Mouse (Mus musculus) MN1 (cell line): Measurements from ENCODE around the gene Nfkbie.

Experiments
- DNase-seq: peaks from one replicate; pipeline ENCODE4 v3.0.0-alpha.2; 2016; ENCODE audit warnings: low spot score

Nfkbie gene

DNA sequence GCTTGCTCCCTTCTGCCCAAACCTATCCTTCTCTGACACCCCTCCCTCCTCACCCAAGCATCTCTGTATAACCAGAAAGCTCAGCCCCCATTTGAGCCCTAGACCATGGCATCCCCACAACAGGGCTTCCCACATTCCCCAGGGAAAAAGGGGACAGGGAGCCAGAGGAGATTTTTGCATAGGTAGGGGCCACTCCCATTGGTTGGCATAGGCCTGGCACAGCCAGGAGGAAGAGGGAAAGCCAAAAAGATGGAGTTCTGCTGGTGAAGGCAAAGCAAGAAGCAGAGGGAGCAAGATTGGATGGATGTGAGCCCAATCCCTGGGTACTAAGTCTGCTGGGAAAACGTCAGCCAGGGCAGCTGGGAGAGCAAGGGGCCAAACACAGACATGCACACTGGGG is 12.4 kb upstream of the Nfkbie start:
- DNase-seq: no peak

DNA sequence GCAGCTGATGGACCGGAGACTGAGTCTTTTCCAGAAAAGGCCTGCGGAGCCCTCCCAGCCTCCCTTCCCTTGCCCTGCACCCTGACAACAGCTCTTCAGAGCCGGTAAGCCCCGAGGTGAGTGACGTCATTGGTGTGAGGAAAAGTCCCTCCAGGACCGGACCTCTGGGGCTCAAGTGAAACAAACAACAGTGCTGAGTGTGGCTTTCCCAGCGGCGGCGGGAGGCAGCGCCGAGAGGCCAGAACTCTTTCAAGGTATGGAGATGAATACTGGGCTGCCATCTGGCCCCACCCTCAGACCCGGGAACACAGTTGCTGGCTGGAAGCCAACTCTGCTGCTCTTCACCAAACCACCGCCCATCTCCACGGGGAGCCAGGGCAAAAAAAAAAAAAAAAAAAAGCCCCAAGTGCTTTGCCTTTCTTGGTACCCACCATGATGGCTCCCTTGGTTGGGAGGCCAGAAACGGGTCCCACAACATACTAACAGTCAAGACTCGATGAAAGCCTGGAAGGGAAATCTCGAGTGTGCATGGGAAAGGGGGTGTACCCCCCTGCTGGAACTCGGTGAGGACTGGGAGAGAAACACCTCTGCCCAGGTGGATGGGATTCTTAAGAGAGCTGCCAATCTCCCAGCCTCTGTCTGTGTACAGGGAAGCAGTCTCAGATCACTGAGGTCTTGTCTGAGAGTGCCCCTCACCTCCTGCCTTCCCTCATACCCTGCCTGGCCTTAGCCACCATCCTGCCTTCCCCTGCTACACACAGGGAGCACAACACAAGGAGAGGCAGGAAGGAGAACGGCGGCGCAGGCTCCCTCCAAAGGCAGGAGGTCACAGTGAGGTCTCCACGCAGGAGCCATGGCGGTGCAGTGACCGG is 11.3 kb upstream of the Nfkbie start:
- peak; percentile 68 for DNase-seq

DNA sequence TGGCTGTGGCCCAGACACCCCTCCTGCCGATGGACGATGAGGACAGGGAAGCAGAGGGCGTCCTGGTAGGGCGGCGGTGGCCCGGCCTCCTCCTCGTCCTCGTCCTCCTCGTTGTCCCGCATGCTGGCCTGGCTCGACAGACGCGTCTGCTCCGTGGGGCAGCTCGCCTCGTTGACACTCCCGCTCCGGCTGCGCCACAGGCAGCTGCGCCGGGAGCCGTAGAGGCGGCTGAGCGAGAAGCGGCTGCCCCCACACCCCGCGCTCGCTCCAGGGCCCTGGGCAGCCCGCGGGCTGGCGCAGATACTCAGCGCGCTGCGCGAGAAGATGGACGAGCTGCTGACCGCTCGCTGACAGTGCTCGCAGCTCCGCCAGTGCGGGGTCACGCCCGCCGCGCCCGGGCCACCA is 10.6 kb upstream of the Nfkbie start:
- DNase-seq: no peak

DNA sequence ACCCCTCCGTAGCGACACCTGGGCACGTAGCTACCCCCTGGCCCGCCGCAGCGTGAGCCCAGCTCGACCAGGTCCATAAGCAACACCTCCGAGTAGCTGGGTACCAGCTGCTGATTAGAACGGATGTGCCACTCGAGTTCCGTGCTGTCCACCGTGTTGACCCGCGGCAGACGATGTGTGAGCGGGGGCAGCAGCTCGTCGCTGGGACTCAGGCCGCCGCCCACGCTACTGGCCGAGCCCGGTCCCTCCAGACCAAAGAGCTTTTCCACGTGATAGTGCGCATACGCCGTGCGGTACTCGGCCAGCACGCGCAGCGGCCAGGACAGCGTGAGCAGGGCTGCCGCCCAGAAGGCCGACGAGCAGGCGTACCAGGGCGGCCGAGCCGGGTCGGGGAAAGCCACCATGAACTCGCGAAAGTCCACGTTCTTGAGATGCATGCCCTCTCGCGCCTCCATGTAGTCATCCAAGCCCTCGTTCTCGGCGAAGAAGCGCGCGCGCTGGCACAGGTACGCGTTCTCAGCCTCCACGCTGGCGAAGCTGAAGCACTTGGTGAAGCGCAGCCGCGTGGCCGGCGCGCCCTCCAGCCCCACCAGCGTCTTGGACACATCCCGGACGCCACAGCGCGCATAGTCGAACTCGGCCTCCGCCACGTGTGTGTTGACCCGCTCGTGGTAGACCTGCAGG is 10.1 kb upstream of the Nfkbie start:
- DNase-seq: no peak

DNA sequence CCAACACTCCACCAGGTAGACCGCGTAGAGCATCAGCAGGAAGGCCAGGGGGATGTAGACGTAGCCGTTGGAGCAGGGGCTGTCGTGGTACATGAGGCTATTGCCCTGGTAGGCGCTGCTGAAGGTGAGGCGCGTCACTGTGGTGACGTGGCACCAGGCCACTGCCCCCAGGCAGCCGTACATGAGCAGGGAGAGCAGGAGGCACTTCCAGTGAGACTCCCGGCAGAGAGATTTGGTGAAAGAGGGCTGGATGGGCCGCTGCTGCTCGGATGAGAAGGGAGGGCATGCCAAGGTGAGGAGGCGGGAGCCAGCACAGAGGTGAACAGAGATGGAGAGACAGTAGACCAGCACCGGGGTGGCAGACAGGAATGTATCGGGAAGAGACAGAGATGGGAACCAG is 8.6 kb upstream of the Nfkbie start:
- no peak for DNase-seq

DNA sequence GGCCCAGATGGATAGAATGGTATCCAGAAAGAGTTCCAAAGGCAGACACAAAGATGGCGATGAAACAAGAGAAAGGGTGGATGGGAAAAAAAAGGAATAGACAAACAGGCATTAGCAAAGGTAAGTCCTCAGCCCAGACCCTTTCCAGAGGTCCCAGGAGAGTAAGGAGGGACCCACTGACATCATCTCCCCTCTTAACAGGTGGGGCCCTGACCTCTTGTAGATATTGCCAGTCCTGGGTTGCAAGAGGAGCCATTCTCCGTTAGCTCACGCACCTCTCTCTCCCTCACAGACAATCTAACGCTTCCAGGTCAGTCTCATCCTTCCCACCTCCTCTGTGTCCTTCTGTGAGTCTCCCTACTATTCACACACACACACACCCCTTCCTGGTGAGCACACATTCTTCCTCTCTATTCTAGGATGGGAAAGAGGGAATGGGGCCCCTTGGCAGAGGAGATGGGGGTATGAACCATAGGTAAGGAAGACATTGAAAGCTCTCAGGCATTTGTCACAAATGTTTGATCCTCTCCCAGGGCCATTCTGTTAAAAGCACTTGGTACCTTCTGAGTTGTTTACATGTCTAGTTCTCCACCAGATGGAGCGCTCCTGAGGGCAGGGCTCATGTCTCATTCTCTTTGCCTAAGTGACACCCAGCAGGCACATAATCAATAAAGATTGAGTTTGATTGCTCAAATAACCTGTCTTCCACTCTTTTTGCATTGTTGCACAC is 7.9 kb upstream of the Nfkbie start:
- no peak for DNase-seq

DNA sequence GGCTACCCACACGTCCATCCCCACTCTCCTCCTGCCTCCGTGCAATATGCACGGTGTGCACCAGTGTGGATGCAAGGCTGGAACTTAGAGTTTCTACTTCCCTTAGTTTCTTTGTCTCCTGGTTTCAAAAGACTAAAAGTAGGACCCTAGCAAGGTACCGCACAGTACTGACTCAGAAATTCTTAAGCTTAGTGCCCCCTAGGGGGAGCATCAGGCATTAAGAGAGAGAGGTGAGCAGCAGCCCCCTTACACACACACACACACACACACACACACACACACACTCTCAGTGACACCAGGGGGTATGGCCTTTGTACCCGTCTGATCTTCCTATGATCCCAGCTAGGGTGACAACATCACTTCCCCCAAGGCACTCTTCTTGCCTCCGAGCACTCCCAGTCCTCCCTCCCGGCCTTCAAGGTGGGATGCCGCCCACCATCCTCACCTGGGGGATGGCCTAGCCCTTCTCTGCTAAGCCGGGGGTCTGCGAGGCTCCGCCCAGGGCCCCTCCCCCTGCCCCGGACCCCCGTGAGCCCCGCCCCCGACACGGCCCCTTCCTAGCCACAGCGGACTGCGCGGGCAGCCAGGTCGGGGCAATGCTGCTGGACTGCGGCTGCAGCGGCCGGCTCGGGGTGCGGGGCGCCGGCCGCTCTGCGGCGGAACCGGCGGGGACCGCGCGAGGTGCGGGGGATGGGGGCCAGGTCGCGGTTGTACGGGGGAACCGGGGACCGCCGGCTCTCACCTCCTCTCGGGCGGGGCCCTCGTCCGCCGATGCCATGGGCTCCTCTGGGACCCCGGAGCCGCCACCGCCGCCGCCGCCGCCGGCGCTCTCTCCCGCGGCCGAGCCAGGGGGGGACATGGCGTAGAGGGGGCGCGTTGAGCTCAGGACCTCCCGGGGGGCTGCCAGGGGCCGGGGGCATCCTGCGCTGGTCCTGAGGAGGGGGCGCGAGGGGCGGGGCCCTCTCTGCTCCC is 6.7 kb upstream of the Nfkbie start:
- peak; percentile 69 for DNase-seq

DNA sequence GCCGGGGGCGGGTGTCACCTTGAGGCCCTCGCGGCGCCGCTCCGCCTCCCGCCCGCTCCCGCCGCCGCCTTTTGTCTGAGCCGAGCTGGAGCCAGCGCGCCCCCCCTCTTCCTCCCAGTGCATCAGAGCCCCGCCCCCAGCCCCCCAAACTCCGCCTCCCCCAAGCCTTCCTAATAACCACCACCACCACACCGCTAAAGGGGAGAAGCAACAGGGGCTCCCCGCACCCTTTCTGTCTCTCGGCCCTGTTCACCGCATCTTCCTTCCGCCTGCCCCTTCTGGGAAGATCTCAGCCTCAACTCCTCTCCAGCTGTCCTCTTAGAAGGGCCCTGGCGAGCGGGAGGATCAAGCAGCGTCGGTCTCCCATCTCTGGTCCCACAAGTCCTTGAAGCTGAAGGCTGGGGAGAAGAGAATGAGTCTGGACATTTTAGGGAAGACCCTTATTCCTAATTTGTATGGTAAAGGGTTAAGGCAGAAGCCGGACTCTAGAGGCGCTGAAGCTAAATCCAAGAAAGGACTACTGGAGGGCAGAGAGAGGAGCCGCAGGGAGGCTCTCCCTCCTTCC is 5.8 kb upstream of the Nfkbie start, which contains the start of gene Tmem151b:
Gene Tmem151b (minus strand): TSS at position 61 of the 565 bp plus-strand sequence.
- peak; percentile 65 for DNase-seq

DNA sequence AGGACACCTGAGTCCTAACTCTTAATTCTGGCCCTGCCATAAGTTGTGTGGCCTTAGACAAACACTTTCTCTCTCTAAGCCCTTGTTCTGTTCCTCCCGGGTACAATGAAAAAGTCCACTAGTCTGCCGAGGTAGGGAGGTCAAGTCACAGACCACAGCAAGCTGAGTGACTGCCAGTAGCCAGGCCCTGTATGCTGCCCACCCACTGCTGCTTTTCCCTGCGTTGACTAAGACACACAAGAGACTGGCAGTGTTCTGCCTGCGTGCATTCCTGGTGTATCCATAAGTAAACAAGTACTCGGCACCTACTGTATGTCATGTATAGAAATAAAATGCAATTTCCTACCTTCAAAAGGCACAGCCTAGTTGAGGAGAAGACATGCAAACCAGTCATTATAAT is 5.2 kb upstream of the Nfkbie start:
- DNase-seq: no peak

DNA sequence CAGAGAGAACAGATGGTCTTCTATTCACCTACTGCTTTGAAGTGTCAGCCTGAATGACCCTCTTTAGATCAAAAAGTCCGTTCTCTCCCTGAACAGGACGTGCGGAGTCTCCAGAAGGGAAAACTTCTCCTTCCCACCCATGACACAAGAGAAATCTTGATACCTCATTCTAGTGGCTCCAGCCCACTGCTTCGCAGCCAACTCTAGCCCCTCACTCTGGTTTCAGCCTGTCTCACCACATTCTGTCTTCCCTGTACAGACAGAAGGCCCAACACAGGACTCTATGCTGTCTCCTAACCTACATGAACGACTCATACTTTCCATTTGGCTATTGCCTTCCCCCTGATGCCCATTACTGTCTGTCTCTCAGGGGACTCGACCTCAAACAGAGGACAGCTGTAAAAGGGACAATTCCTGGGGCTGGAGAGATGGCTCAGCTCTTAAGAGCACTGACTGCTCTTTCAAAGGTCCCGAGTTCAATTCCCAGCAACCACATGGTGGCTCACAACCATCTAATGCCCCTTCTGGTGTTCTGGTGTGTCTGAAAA is 4.2 kb upstream of the Nfkbie start:
- DNase-seq: peak; percentile 40

DNA sequence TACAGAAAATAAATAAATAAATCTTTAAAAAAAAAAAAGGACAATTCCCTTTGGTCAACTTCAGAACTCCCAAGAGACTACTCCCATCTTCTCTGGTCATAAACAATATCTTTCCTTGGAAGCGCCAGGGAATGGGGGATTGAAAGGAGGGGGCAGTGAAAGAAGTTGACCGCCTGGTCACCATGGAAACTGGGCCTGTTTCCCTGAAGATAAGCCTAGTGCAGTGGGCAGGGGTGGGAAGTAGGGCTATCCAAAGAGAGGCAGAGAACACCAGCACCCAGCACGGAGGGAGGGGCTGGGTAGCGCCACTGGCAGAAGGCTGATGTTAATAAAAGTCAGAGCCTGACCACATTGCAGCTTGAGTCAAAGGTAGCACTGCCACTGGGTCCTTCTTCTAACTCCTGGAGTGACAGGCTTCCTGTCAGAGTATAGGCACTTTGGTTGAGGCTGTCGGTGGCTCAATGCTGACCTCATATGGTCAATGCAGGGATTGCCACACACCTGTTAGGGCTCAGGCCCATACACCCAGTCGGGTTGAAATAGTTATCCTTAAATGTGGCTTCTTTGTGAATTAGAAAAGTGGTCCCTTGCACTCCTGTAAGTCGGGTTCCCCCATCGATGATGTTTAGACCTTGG is 3.6 kb upstream of the Nfkbie start:
- peak; percentile 89 for DNase-seq

DNA sequence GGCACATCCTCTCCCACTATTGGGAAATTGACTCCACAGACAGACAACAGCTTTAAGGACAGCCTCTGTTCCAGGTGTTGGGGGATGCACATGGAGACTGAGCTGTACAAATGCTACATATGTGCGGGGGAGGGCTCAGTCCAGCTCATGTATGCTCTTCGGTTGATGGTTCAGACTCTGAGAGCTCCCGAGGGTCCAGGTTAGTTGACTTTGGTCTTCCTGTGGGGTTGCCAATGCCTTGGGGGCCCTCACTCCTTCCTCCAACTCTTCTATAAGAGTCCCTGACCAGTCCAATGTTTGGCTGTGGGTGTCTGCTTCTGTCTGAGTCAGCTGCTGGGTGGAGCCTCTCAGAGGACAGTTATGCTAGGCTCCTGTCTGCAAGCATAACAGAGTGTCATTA is 2.4 kb upstream of the Nfkbie start:
- DNase-seq: no peak

DNA sequence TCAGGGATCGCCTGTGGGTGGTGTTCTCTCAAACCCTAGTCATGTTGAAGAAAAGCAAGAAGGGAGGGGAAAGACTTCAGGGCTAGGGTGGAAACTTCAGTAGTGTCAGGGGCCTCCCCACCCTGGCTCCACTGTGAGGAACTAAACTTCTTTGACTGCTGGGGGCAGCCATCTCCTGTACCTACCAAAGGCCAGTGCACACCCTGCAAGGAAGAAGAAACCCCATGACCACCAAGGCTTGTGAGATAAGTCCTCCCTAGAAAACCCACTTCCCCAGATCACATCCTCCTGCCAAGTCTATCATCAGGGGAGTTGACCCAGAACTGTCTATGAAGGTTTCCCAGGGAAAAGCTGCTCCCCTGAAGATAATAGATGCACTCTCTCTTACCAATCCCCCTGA is 1.1 kb upstream of the Nfkbie start:
- no peak for DNase-seq

DNA sequence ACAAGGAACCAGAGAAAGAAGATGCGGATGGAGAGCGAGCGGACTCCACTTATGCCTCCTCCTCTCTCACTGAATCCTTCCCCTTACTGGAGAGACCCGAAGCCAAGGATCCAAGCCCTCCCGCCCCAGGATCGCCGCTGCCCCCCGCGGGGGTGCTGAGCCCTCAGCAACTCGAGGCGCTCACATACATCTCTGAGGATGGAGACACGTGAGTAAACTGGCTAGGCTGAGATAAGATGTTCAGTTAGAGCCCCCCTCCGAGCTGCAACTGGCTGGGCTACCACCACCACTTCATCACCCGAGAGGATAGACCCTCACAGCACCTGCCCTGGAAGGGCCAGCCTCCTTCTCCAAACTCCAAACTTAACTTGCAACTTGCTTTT is 595 bp downstream of the Nfkbie start:
- no peak for DNase-seq

DNA sequence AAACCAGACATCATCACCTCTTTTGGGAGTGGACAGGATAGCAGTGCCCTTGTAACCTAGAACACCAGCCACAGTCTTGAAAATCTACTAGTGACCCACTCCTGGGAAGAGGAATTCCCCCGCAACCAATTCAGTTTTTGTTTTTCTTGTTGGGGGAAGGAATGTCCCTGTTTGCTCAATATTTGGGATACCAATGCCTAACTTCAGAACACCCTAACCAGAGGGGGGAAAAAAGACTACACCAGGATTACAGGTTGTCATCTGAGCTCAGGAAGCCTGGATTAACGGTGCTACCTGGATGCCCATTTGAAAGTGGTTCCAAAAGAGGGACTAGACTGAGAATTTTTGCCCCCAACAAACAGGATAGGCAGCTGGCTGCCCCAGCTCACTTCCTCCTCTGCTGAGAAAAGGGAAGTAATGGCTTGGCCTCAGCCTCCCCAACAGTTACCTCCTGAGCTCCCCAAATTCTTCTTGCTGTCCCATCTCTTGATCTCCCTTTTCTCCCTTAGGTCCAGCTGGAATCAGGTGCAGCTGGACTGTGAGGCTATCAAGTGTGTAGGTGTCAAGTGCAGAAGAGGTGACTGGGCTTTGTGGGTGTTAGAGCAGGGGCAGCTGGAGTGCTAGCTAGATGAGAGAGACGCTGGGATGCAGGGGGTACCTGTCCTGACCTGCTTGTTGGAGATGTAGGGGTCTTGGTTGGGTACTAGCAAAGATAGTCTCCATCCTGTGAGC is 1.2 kb downstream of the Nfkbie start:
- no peak for DNase-seq

DNA sequence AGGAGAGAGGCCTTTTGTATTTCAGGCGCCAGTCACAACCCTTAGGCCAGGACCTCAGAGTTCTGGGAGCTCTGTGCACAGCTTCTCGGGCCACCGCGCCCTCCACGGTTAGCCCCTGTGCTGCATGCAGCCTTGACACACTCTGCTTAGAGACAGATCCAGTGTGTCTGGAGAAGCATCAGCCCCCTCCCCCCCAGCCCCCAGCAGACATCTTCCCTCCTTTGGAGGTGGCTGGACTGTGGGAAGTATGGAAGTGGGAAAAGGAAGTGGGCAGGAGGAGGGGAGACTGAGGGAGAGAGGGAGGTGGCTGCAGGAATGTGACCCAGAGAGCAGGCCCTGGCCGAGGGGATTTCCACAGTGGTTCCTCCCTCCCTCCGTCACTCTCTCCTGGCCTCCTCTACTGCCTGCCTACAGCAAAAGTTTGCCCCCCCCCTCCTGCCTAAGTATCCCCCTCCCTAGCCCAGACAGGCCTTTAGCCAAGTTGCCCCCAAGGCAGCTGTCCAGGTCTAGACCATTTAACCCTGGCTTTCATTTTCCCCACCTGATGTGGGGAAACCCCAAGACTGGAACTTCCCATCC is 1.8 kb downstream of the Nfkbie start:
- DNase-seq: no peak

DNA sequence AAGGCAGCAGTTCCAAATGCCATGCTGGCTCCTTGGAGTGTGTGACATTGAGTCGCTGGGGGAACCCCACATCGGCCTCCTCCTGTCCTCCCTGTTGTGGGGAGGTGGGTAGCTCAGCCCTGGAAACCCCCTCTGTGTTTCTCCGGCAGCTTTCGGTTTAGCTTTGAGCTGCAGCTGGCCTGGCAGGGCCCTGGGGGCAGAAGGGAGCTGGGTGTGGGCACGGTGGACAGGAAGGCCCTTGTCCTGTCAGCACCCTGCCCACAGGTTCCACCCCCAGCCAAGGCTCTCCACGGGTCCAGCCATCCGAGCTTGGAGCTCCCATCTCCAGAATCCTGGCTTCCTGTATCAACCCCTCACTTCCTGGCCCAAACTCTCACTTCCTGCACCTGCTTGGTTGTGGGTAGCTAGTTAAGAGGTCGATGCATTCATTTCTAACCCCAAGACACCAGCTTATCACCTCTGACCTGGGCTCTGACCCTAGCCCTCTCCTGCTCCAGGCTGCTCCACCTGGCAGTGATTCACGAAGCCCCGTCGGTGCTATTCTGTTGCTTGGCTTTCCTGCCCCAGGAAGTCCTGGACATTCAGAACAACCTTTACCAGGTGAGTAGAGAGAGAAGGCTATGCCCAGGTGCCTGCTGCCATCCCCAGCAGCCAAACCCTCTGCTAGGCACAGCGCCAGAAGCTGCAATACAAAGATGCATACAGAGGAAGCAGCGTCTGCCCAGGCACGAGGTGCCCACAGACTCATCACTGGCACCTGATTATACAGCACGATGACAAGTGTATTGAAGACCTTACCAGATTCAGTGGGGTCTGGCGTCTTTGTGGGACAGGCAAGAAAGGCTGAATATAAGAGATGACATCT is 2.7 kb downstream of the Nfkbie start:
- peak; percentile 46 for DNase-seq

DNA sequence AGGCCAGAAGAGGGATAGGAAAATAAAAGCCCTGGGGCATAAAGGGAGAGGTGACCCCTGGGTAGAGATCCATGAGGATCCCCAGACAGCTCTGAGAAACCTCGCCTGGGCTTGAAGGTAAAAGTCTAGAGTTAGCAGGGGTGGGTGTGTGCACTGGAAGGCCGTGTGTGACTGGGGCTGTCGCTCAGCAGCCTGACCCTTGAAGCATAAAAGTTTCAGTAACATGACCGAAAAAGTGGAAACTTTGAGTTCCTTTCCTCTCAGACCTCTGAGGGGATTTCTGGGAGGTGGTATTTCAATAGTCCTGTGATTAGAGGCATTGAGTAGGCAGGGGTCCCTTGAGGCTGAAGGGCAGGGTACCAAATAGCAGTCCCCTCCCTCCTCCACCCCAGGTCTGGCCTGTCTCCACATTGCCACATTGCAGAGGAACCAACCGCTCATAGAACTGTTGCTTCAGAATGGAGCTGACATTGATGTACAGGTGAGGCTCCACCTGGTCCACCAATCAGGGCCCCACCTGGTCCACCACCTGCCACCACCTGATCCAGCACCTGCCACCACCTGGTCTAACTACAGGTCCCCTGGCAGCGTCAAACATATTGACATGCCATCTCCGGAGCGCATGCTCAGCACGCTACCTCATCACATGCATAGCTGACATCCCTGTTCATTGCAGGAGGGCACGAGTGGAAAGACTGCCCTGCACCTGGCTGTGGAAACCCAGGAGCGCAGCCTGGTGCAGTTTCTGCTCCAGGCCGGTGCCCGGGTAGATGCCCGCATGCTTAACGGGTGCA is 4.4 kb downstream of the Nfkbie start:
- no peak for DNase-seq
